Mouse (Mus musculus): ENCODE data around the gene Syt7.

- TF ChIP-seq CTCF (IDR thresholded peaks at IDR 0.05; ENCODE audit: borderline replicate concordance, extremely low read depth, insufficient read depth, insufficient read length) (no peak), POLR2A (IDR thresholded peaks at IDR 0.05; ENCODE audit: borderline replicate concordance, extremely low read depth, insufficient read depth, insufficient read length, poor library complexity, severe bottlenecking) (no peak)
These were observed 59.4 kb downstream of the Syt7 start for GRCm38 (mm10) chr19:10448275-10448674.

All from brain, embryonic 14.5 days (tissue).